Mouse (Mus musculus): ENCODE results near the gene Dnmt3a.

DNA sequence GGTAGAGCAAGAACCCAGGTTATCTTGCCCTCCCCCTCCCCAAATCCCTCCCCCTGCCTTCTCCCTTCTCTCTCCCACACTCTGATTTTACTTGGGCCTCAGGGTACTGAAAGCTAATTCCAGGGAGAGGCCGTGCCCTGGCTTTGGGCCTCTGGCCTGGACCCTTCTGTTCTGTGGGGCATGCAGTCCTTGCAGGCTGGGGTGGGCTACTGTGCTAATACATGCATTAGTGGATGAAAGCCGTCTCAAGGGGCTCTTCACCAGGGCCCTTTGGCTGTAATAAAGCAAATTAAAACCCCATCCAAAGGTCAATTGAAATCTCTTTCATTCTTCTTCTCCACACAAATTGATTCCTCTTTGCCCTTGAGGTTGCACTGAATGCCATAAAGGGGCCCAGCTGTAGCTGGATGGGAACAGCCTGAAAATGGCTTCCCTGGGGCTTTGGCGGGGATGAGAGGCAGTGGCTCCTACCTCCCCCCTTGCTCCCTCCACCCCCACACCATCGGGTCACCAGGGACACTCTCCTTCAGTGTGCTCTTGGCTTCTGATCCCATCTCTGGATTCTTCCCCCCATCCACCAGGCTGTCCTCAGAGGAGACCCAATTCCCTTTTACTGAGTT is 138.8 kb downstream of the Dnmt3a start:
- no peak for TF ChIP-seq CTCF (IDR thresholded peaks at IDR 0.05; ENCODE audit: low read depth)
- TF ChIP-seq EP300 (IDR thresholded peaks at IDR 0.05; ENCODE audit: low read depth): no peak
